Mouse (Mus musculus) limb, embryonic 14.5 days (tissue): ENCODE data around the gene Nme3. TPM values are rescaled to one million over a fixed set of nuclear protein-coding genes. Genes with fewer than 3 reads are reported as not detected.

Experiments used
- ATAC-seq: fragments of 200-750 bp; cut with Nextera tagmentation; 2 replicates; pipeline ENCODE4 v1.8.0; 2017; ENCODE audit warnings: low read depth, moderate number of reproducible peaks, moderate TSS enrichment; ENCODE audit not compliant: low FRiP score
- DNase-seq: peaks from one replicate; pipeline ENCODE4 v3.0.0-alpha.2; 2015; ENCODE audit warnings: low spot score
- H3K27ac ChIP-seq: fragments of 300-500 bp; sonication (generic); replicated peaks from 2 replicates; pipeline ENCODE4 v1.5.1; 2014; ENCODE audit warnings: low read depth, mild to moderate bottlenecking, low read length, moderate library complexity, mixed read lengths
- H3K27me3 ChIP-seq: fragments of 300-500 bp; sonication (generic); 2 replicates; pipeline ENCODE4 v1.6.1; 2014; ENCODE audit warnings: low read length, mixed read lengths; ENCODE audit not compliant: control insufficient read depth, insufficient read depth
- H3K36me3 ChIP-seq: fragments of 300-500 bp; sonication (generic); 2 replicates; pipeline ENCODE4 v1.6.1; 2014; ENCODE audit warnings: mild to moderate bottlenecking, low read length, moderate library complexity, mixed read lengths; ENCODE audit not compliant: control insufficient read depth, insufficient read depth
- H3K4me1 ChIP-seq: fragments of 300-500 bp; sonication (generic); 2 replicates; pipeline ENCODE4 v1.6.1; 2014; ENCODE audit warnings: antibody characterized with exemption, low read length, mixed read lengths; ENCODE audit not compliant: control insufficient read depth, insufficient read depth
- H3K4me2 ChIP-seq: fragments of 300-500 bp; sonication (generic); replicated peaks from 2 replicates; pipeline ENCODE4 v1.6.1; 2014; ENCODE audit warnings: low read depth, mild to moderate bottlenecking, low read length, moderate library complexity; ENCODE audit not compliant: severe bottlenecking
- H3K4me3 ChIP-seq: fragments of 300-500 bp; sonication (generic); replicated peaks from 2 replicates; pipeline ENCODE4 v1.5.1; 2014; ENCODE audit warnings: low read length
- H3K9ac ChIP-seq: fragments of 300-500 bp; sonication (generic); 2 replicates; pipeline ENCODE4 v1.6.1; 2014; ENCODE audit warnings: mild to moderate bottlenecking, low read depth, low read length, moderate library complexity; ENCODE audit not compliant: severe bottlenecking
- H3K9me3 ChIP-seq: fragments of 300-500 bp; sonication (generic); 2 replicates; pipeline ENCODE4 v1.6.1; 2016; ENCODE audit warnings: low read length; ENCODE audit not compliant: control insufficient read depth
- POLR2A ChIP-seq: fragments of 200-500 bp; IDR thresholded peaks from 2 replicates; pipeline ENCODE4 v1.8.0; 2012; ENCODE audit warnings: inconsistent platforms, mild to moderate bottlenecking, moderate library complexity, borderline replicate concordance; ENCODE audit not compliant: insufficient read depth, insufficient read length; ENCODE audit errors: extremely low read depth
- WGBS: fragments of 180-500 bp; shearing (Covaris S2); extraction: QIAGEN DNeasy Blood & Tissue Kit; methylation state at CpG from one replicate; pipeline ENCODE4 v1.1.7; 2014; 5-methylcytosine and 5-hydroxymethylcytosine counted together
- polyA plus RNA-seq, 2 experiments: library from polyadenylated mRNA; depleted of rRNA in 1 of 2; stranded (reverse) in 1 of 2; unstranded in 1 of 2; fragments of >200 nt; fragmentation: Nextera tagmentation in 1 of 2; extraction: Ambion mirVana in 1 of 2; gene quantifications; 2 replicates each; pipeline versions ENCODE4 v1.2.1 to v1.2.3; 2012 to 2014

Nme3 gene
- polyA plus RNA-seq, 2 experiments = 36.5 to 47.6 TPM

GRCm38 (mm10) chr17:24892785-24893184 lies 3.5 kb upstream of the Nme3 start:
- ATAC-seq = no peak
- no peak for DNase-seq
- 87% methylated on average over 12 of the region's 12 CpGs for WGBS
- H3K27me3 ChIP-seq = no peaks in the 10 kb centered on the region
- peaks cover 25% of the 10 kb centered on the region for H3K4me1 ChIP-seq
- H3K36me3 ChIP-seq = peaks cover 58% of the 10 kb centered on the region
- no peak for TF ChIP-seq POLR2A
- H3K9ac ChIP-seq = no peak overlapping the region
- H3K9me3 ChIP-seq = no peaks in the 10 kb centered on the region
- H3K4me3 ChIP-seq = no peak overlapping the region
- no peak overlapping the region for H3K4me2 ChIP-seq
- H3K27ac ChIP-seq = no peak overlapping the region

- H3K27me3 ChIP-seq = no peaks in the 10 kb centered on the region
- DNase-seq (no peak), ATAC-seq (no peak)
- 95% methylated on average over 2 of the region's 2 CpGs for WGBS
- H3K4me1 ChIP-seq = peaks cover 22% of the 10 kb centered on the region
- H3K9me3 ChIP-seq = no peaks in the 10 kb centered on the region
- H3K4me2 ChIP-seq = no peak overlapping the region
- no peak overlapping the region for H3K4me3 ChIP-seq
- H3K27ac ChIP-seq = no peak overlapping the region
- TF ChIP-seq POLR2A = no peak
- H3K9ac ChIP-seq = no peak overlapping the region
- peaks cover 63% of the 10 kb centered on the region for H3K36me3 ChIP-seq
Measured at GRCm38 (mm10) chr17:24893276-24893675, 3.0 kb upstream of the Nme3 start.

DNA sequence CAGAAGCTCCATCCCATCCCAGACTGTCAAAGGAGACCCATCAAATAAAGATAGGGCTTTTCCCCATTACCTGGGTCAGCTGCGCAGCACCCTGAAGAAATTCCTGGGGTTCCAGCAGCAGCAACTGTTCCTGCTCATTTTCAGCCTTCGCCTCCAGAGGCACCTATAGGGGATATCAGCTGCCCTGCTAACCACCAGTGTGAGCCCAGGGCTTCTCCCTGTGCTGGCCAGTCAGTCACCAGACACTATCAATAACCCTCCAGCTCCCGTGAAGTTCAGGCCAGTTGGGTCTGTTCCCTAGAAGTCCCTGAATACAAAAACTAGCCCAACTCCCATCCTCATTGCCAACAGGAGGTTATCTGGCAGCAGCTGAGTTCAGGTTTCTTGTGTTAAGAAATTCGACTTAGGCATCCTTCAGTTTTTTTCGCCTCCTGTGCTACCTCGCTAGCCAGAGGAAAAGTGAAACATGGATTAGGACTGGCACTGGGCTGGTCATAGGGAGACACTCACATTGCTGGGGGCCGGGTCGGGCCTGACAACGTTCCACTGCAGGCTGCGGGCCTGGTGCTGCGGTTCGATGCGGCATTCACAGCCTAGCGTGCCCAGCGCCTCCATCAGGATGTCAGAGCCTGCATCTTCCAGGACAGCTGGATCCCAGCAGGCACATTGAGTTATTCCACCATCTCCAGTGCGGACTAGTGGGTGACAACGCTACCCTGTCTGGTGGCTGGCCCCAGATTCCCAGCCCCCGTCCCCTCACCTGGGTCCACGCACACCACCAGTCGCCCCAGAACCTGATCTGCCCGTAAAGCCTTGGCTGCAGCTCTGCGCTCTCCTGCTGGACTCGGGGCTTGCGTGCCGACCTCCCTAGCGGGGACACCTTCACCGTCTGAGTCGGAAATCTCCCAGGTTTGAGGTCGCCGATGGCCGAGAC lies 2.0 kb upstream of the Nme3 start:
- Histone ChIP-seq H3K36me3 (peaks cover 71% of the 10 kb centered on the region), H3K27me3 (no peaks in the 10 kb centered on the region), H3K4me1 (peaks cover 22% of the 10 kb centered on the region), H3K9ac (peak overlapping the region; percentile 86), H3K4me3 (peak overlapping the region; percentile 70), H3K27ac (peak overlapping the region; percentile 68), H3K9me3 (no peaks in the 10 kb centered on the region), H3K4me2 (peak overlapping the region; percentile 98)
- no peak for TF ChIP-seq POLR2A
- ATAC-seq (no peak), DNase-seq (no peak)
- 12% methylated on average over 31 of the region's 31 CpGs for WGBS

GRCm38 (mm10) chr17:24894995-24895547 lies 1.2 kb upstream of the Nme3 start, which contains the start of the genes Eme2 and Mrps34:
TSS of gene Eme2 (minus strand) at chr17:24895087.
TSS of gene Mrps34 (plus strand) at chr17:24895116.
- TF ChIP-seq POLR2A = no peak
- under 1% methylated on average over 52 of the region's 62 CpGs for WGBS
- peak within 1 kb of the TSS; percentile 86 for H3K9ac ChIP-seq
- DNase-seq = peak; percentile 83
- peaks cover 22% of the 10 kb centered on the region for H3K4me1 ChIP-seq
- H3K27ac ChIP-seq = peak within 1 kb of the TSS; percentile 68
- H3K27me3 ChIP-seq = no peaks in the 10 kb centered on the region
- H3K4me3 ChIP-seq = peak within 1 kb of the TSS; percentile 70
- no peaks in the 10 kb centered on the region for H3K9me3 ChIP-seq
- ATAC-seq = peak; percentile 79
- H3K4me2 ChIP-seq = peak within 1 kb of the TSS; percentile 98
- peaks cover 72% of the 10 kb centered on the region for H3K36me3 ChIP-seq

DNA sequence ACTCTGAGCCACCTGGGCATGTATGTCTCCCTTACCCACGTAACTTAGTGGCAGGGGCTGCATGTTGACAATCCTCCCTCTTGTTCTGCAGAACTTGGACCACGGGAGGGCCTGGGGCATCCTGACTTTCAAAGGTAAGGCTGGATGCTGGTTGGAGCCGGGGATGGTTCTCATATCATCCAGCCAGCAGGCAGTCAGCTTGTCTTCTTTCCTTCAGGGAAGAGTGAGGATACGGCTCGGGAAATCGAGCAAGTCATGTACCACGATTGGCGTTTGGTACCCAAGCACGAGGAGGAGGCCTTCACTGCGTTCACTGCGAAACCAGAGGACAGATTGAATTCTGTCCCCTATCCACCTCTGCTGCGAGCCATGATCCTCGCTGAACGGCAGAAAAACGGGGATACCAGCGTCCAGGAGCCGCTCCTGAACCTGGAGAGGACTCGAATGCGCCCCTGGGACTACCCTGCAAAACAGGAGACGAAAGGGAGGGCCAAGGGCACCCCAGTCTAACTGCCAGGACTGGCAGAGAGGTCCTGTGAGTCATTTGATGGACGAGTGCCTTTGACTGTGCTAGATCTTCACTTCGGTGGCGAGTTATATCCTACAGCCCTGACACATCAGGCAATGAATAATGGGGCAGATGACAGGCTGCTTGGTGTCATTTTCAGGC lies 594 bp upstream of the Nme3 start:
- WGBS = 13% methylated on average over 23 of the region's 23 CpGs

More for the DNA sequence above, 594 bp upstream of the Nme3 start:
- ATAC-seq (no peak), DNase-seq (no peak)
- H3K4me1 ChIP-seq = peaks cover 22% of the 10 kb centered on the region
- H3K9ac ChIP-seq = peak overlapping the region; percentile 86
- no peaks in the 10 kb centered on the region for H3K27me3 ChIP-seq
- TF ChIP-seq POLR2A = no peak
- peaks cover 72% of the 10 kb centered on the region for H3K36me3 ChIP-seq
- no peaks in the 10 kb centered on the region for H3K9me3 ChIP-seq
- peak overlapping the region; percentile 70 for H3K4me3 ChIP-seq
- peak overlapping the region; percentile 68 for H3K27ac ChIP-seq
- peak overlapping the region; percentile 98 for H3K4me2 ChIP-seq
